Mouse (Mus musculus) cerebellum, adult 11 months (tissue): ENCODE measurements around the gene Sh2d3c.
A peak's percentile ranks its signal among the peaks of the same experiment; 100 is the strongest.

Experiments
- DNase-seq: peaks from one replicate; pipeline ENCODE4 v3.0.0; 2022

The Sh2d3c gene

GRCm38 (mm10) chr2:32720681-32721229, at the start of gene Sh2d3c:
Sh2d3c (plus strand) TSS chr2:32721055.
- DNase-seq = no peak

- DNase-seq = no peak
These were observed 49.7 kb upstream of the Sh2d3c start for GRCm38 (mm10) chr2:32671147-32671546.

- no peak for DNase-seq
These were observed 48.8 kb upstream of the Sh2d3c start for GRCm38 (mm10) chr2:32671907-32672595.

- no peak for DNase-seq
These were observed 47.5 kb upstream of the Sh2d3c start for GRCm38 (mm10) chr2:32673176-32673917.

GRCm38 (mm10) chr2:32676821-32677220, 44.0 kb upstream of the Sh2d3c start:
- no peak for DNase-seq

GRCm38 (mm10) chr2:32677683-32678082, 43.2 kb upstream of the Sh2d3c start:
- DNase-seq = no peak

GRCm38 (mm10) chr2:32680051-32680451, 40.8 kb upstream of the Sh2d3c start:
- DNase-seq = no peak

- no peak for DNase-seq
These were observed 39.7 kb upstream of the Sh2d3c start for GRCm38 (mm10) chr2:32680961-32681650.

GRCm38 (mm10) chr2:32681754-32682153, 39.1 kb upstream of the Sh2d3c start:
- no peak for DNase-seq

GRCm38 (mm10) chr2:32682721-32683417, 38.0 kb upstream of the Sh2d3c start:
- no peak for DNase-seq

- no peak for DNase-seq
These were observed 37.2 kb upstream of the Sh2d3c start for GRCm38 (mm10) chr2:32683701-32684100.

GRCm38 (mm10) chr2:32684681-32685428, 36.0 kb upstream of the Sh2d3c start:
- no peak for DNase-seq

- no peak for DNase-seq
These were observed 35.0 kb upstream of the Sh2d3c start for GRCm38 (mm10) chr2:32685807-32686206.

GRCm38 (mm10) chr2:32686640-32687039, 34.2 kb upstream of the Sh2d3c start:
- DNase-seq = no peak

GRCm38 (mm10) chr2:32687562-32687961, 33.3 kb upstream of the Sh2d3c start:
- no peak for DNase-seq

- peak; percentile 84 for DNase-seq
These were observed 31.4 kb upstream of the Sh2d3c start for GRCm38 (mm10) chr2:32689420-32689819.

- no peak for DNase-seq
These were observed 29.8 kb upstream of the Sh2d3c start for GRCm38 (mm10) chr2:32691041-32691440.

GRCm38 (mm10) chr2:32692496-32692895, 28.4 kb upstream of the Sh2d3c start:
- DNase-seq = no peak

GRCm38 (mm10) chr2:32693282-32693681, 27.6 kb upstream of the Sh2d3c start:
- no peak for DNase-seq

- DNase-seq = peak; percentile 94
These were observed 26.9 kb upstream of the Sh2d3c start for GRCm38 (mm10) chr2:32693823-32694411.

GRCm38 (mm10) chr2:32694691-32695090, 26.2 kb upstream of the Sh2d3c start:
- no peak for DNase-seq

GRCm38 (mm10) chr2:32699680-32700079, 21.2 kb upstream of the Sh2d3c start:
- DNase-seq = no peak
